15 mouse cellular contexts compared by ENCODE assay signal in genomic region chr16:92382508-92382907, GRCm38 (mm10). TPM values are rescaled to one million over a fixed set of nuclear protein-coding genes. Genes with fewer than 3 reads are reported as not detected.
DNase-seq lines count a peak whose midpoint lies in the region; ATAC-seq lines count a peak whose summit lies in the region.
"Had no signal": no experiment of that assay in that cellular context is flagged by ENCODE, and none has a peak within 500 bp of the region (broad histone marks: within the 10 kb centered on the region; RNA-seq: fewer than 3 reads in every experiment).

No protein-coding gene starts in this region.

- peak; percentile 76 to 85 for DNase-seq in cerebellum, postnatal 10 days
- DNase-seq in cerebellum, adult 11-12 months: no peak
- no peak for DNase-seq in midbrain, embryonic 10.5 days (ENCODE audit: low spot score)
- peak; percentile 76 to 89 for DNase-seq in left cerebral cortex, postnatal 10 days (ENCODE audit: extremely low spot score in 1 of 2, low spot score in 2 of 2)
- DNase-seq in telencephalon, adult 2 months (ENCODE audit: low read depth, low spot score): peak; percentile 56
- no peak for DNase-seq in liver, embryonic 11.5 days (ENCODE audit: low spot score)
- DNase-seq in spleen, adult 12 weeks (ENCODE audit: low spot score): no peak
- DNase-seq: gastrocnemius, postnatal 25 days; heart, postnatal 10 days; lung, adult 2 months had no signal

- H3K4me1 ChIP-seq in midbrain, embryonic 13.5 days (replicated peaks): peaks cover 8% of the 10 kb centered on the region
- H3K4me1 ChIP-seq in midbrain, embryonic 10.5 days: peaks cover 24% of the 10 kb centered on the region
- H3K4me1 ChIP-seq in liver, embryonic 11.5 days (replicated peaks; ENCODE audit: control insufficient read depth, insufficient read depth, low read length): no peaks in the 10 kb centered on the region

- H3K4me3 ChIP-seq in midbrain, embryonic 13.5 days (replicated peaks): no peak overlapping the region
- no peak overlapping the region for H3K4me3 ChIP-seq in midbrain, embryonic 10.5 days
- no peak overlapping the region for H3K4me3 ChIP-seq in liver, embryonic 11.5 days (ENCODE audit: low read depth, low read length)
- H3K4me3 ChIP-seq: myocyte had no signal

- H3K27me3 ChIP-seq in midbrain, embryonic 13.5 days: no peaks in the 10 kb centered on the region
- no peaks in the 10 kb centered on the region for H3K27me3 ChIP-seq in midbrain, embryonic 10.5 days (ENCODE audit: low read depth, poor library complexity, severe bottlenecking)
- H3K27me3 ChIP-seq in liver, embryonic 11.5 days (replicated peaks; ENCODE audit: control insufficient read depth, insufficient read depth, low read length): peaks cover 4% of the 10 kb centered on the region; the same call in 1 of the 2 replicates

- H3K27ac ChIP-seq in midbrain, embryonic 13.5 days: no peak overlapping the region
- no peak overlapping the region for H3K27ac ChIP-seq in midbrain, embryonic 10.5 days (replicated peaks)
- H3K27ac ChIP-seq in liver, embryonic 11.5 days (ENCODE audit: low read depth, low read length): no peak overlapping the region

- no peaks in the 10 kb centered on the region for H3K36me3 ChIP-seq in midbrain, embryonic 13.5 days
- H3K36me3 ChIP-seq in midbrain, embryonic 10.5 days: no peaks in the 10 kb centered on the region
- no peaks in the 10 kb centered on the region for H3K36me3 ChIP-seq in liver, embryonic 11.5 days (ENCODE audit: control insufficient read depth, insufficient read depth, low read length)
- H3K36me3 ChIP-seq: G1E had no signal

- intact Hi-C loops in left cerebral cortex, postnatal 10 days (cut with DNase I): loop anchor here (5.0 kb wide), 1 partner anchor 75 kb away; no protein-coding TSS in a partner anchor

- 38% methylated on average over 6 of the region's 6 CpGs for WGBS in midbrain, embryonic 13.5 days
- 56% methylated on average over 6 of the region's 6 CpGs for WGBS in midbrain, embryonic 10.5 days
- 68% methylated on average over 6 of the region's 6 CpGs for WGBS in liver, embryonic 11.5 days

- peak; percentile 52; the same call in 1 of the 2 replicates for ATAC-seq in midbrain, embryonic 13.5 days
- no peak for ATAC-seq in liver, embryonic 11.5 days (replicated peaks; ENCODE audit: low FRiP score)

- H3K9me3 ChIP-seq in midbrain, embryonic 13.5 days: no peaks in the 10 kb centered on the region
- H3K9me3 ChIP-seq in midbrain, embryonic 10.5 days (replicated peaks): no peaks in the 10 kb centered on the region
- H3K9me3 ChIP-seq in liver, embryonic 11.5 days (ENCODE audit: control insufficient read depth, low read length): no peaks in the 10 kb centered on the region
- H3K9me3 ChIP-seq: G1E had no signal

- no peak overlapping the region for H3K4me2 ChIP-seq in midbrain, embryonic 13.5 days (replicated peaks)
- no peak overlapping the region for H3K4me2 ChIP-seq in liver, embryonic 11.5 days

- H3K9ac ChIP-seq in midbrain, embryonic 13.5 days (replicated peaks): no peak overlapping the region
- H3K9ac ChIP-seq in liver, embryonic 11.5 days (ENCODE audit: low read depth, low read length): no peak overlapping the region

RNA-seq across cellular contexts. Expression of gene Kcne1, which starts 23.2 kb away (rescaled TPM):
- polyA plus RNA-seq in midbrain, embryonic 13.5 days (2015; fragmentation: Nextera tagmentation; extraction: Ambion mirVana): 0.12 TPM in 1 of 2 replicates, not detected in the other
- 0.41 and 0.55 TPM in 2 replicates for polyA plus RNA-seq in midbrain, embryonic 10.5 days (2016; fragmentation: Nextera tagmentation; extraction: Ambion mirVana)
- total RNA-seq in left cerebral cortex, postnatal 10 days (2021): not detected
- 0.05 TPM in 1 of 2 replicates, not detected in the other for polyA plus RNA-seq in liver, embryonic 11.5 days (2014; fragmentation: Nextera tagmentation; extraction: Ambion mirVana)
- total RNA-seq: adrenal gland, postnatal 36 days; gastrocnemius, postnatal 25 days had no signal
- polyA plus RNA-seq: G1E; large intestine, adult 2 months; lung, adult 2 months; myocyte had no signal

Comparison
In these comparisons a context has a peak if more than half of its experiments do, and no peak if none do; other contexts are left out.
1. DNase-seq: peak in cerebellum, postnatal 10 days (2 of 2), left cerebral cortex, postnatal 10 days (2 of 2) and telencephalon, adult 2 months (single experiment); none in cerebellum, adult 11-12 months (single experiment), midbrain, embryonic 10.5 days (single experiment), liver, embryonic 11.5 days (single experiment) and spleen, adult 12 weeks (single experiment).